Mouse (Mus musculus) layer of hippocampus, adult 6 months (tissue): ENCODE results near the gene Try4. TPM values are rescaled to one million over a fixed set of nuclear protein-coding genes. Genes with fewer than 3 reads are reported as not detected.

ENCODE experiments used
- long read RNA-seq, 2 experiments: library from polyadenylated mRNA; unstranded; transcript quantifications; one replicate each; pipeline ENCODE4 v2.0.0; 2019 to 2020
- polyA plus RNA-seq: library from polyadenylated mRNA; unstranded; fragments of <200 nt; fragmentation: Nextera tagmentation; gene quantifications from 2 replicates; pipeline ENCODE4 v1.2.3, GENCODE M21; 2021

The Try4 gene
- polyA plus RNA-seq = not detected in 2 replicates
- long read RNA-seq, experiment 1 = 0 reads
- long read RNA-seq, experiment 2 = 0 reads

DNA sequence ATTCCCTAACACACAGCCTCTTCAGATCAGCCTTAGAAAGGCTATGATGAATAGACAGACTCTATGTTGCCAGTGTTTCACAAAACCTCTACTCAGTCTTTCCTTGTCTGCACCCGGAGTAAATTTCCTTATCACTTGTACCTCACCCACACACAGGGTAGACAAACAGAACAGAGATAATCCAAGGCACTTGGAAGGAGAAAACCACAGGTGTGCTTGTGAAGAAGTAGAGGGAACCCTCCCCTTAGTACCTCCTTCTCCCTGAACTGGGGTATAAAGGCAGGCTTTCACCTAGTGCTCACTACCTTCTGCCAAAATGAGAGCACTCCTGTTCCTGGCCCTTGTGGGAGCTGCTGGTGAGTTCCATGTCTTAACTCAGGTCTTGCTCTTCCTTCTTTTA lies at the start of gene Try4:
TSS of gene Try4 (plus strand) at position 301 of the 400 bp plus-strand sequence.

GRCm38 (mm10) chr6:41316741-41317140 lies 14.7 kb downstream of the Try4 start, which contains the start of gene Try5:
TSS of gene Try5 (minus strand) at chr6:41316841.

DNA sequence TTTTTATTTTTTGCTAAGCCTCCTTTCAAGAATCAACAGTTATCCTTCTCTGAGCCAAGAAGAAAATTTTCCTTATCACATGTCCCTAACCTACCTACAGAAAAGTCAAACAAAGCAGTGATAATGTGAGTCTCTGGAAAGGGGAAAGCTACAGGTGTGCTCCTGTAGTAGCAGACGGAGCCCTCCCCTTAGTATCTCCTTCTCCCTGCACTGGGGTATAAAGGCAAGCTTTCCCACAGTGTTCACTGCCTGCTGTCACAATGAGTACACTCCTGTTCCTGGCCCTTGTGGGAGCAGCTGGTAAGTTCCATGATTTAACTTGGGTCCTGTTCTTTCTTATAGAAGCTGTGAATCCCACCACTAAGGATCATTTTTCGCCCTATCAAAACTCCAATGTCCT lies 51.9 kb downstream of the Try4 start, which contains the start of gene Try10:
TSS of gene Try10 (plus strand) at position 174 of the 400 bp plus-strand sequence.

Other genes with a start within 250 kb of the Try4 start
- gene Try5, start 14.6 kb downstream of the Try4 start, polyA plus RNA-seq = not detected in 2 replicates
- gene Try10, start 51.8 kb downstream of the Try4 start, polyA plus RNA-seq = not detected in 2 replicates
- not detected in 2 replicates for gene Prss3, start 75.4 kb downstream of the Try4 start, polyA plus RNA-seq
- gene Gm5771, start 90.1 kb downstream of the Try4 start, polyA plus RNA-seq = not detected in 2 replicates
- gene Gm10334, start 143.9 kb downstream of the Try4 start, polyA plus RNA-seq = 0.34 TPM in 1 of 2 replicates, not detected in the other
- not detected in 2 replicates for gene Prss1, start 156.7 kb downstream of the Try4 start, polyA plus RNA-seq
- not detected in 2 replicates for gene Prss2, start 219.5 kb downstream of the Try4 start, polyA plus RNA-seq